Mouse (Mus musculus) kidney, postnatal 0 days (tissue): ENCODE results near the gene Cdkal1. TPM values are rescaled to one million over a fixed set of nuclear protein-coding genes. Genes with fewer than 3 reads are reported as not detected.

Experiments used
- ATAC-seq: fragments of 200-750 bp; cut with Nextera tagmentation; replicated peaks from 2 replicates; pipeline ENCODE4 v1.8.0; 2017; ENCODE audit warnings: low read depth, moderate number of reproducible peaks, moderate TSS enrichment, moderate library complexity; ENCODE audit not compliant: low FRiP score
- DNase-seq: peaks from one replicate; pipeline ENCODE4 v3.0.0-alpha.2; 2016; ENCODE audit warnings: low spot score
- H3K27ac ChIP-seq: fragments of 300-500 bp; sonication (generic); 2 replicates; pipeline ENCODE4 v1.5.1; 2014; ENCODE audit warnings: mild to moderate bottlenecking
- H3K27me3 ChIP-seq: fragments of 300-500 bp; sonication (generic); 2 replicates; pipeline ENCODE4 v1.6.1; 2014; ENCODE audit warnings: low read length, mixed read lengths; ENCODE audit not compliant: insufficient read depth
- H3K36me3 ChIP-seq: fragments of 300-500 bp; sonication (generic); 2 replicates; pipeline ENCODE4 v1.6.1; 2014; ENCODE audit warnings: low read length, mixed read lengths; ENCODE audit not compliant: insufficient read depth
- H3K4me1 ChIP-seq: fragments of 300-500 bp; sonication (generic); replicated peaks from 2 replicates; pipeline ENCODE4 v1.6.1; 2014; ENCODE audit warnings: antibody characterized with exemption, low read length, mixed read lengths; ENCODE audit not compliant: insufficient read depth
- H3K4me2 ChIP-seq: fragments of 300-500 bp; sonication (generic); 2 replicates; pipeline ENCODE4 v1.6.1; 2014; ENCODE audit warnings: mild to moderate bottlenecking, low read length, moderate library complexity, mixed read lengths
- H3K4me3 ChIP-seq: fragments of 300-500 bp; sonication (generic); replicated peaks from 2 replicates; pipeline ENCODE4 v1.5.1; 2014; ENCODE audit warnings: low read depth, low read length
- H3K9ac ChIP-seq: fragments of 300-500 bp; sonication (generic); 2 replicates; pipeline ENCODE4 v1.6.1; 2014; ENCODE audit warnings: low read depth, low read length
- H3K9me3 ChIP-seq: fragments of 300-500 bp; sonication (generic); replicated peaks from 2 replicates; pipeline ENCODE4 v1.6.1; 2016; ENCODE audit warnings: low read length, inconsistent platforms, mixed read lengths
- CTCF ChIP-seq: IDR thresholded peaks from 2 replicates; pipeline ENCODE4 v1.5.1; 2016; ENCODE audit warnings: antibody characterized with exemption, low read depth, mild to moderate bottlenecking, moderate library complexity
- WGBS: fragments of 180-500 bp; shearing (Covaris S2); extraction: QIAGEN DNeasy Blood & Tissue Kit; methylation state at CpG from one replicate; pipeline ENCODE4 v1.1.7; 2014; 5-methylcytosine and 5-hydroxymethylcytosine counted together
- polyA plus RNA-seq: library from polyadenylated mRNA; unstranded; fragments of >200 nt; fragmentation: Nextera tagmentation; extraction: Ambion mirVana; gene quantifications from 2 replicates; pipeline ENCODE4 v1.2.1, GENCODE M21; 2015

Gene Cdkal1
- polyA plus RNA-seq, 1 experiment from 2014 or later, result 30.1 TPM

DNA sequence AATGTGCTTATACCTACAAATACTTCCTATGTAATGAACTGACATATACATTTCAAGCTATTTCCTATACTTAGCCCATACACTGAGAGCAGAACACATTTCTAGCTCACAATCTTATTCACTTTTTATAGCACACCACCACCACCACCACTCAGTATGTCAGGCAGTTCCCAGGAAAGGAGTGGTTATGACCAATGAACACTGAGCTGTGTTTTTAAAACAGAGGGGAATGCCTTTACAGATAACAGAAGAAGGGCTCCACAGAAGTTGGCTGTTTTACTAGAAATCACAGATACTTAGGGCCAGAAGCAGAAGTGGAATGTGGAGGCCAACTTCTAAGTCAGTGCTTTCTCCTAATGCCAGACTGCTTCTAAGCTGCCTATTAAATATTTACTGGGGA lies 121.0 kb downstream of the Cdkal1 start:
- DNase-seq, result no peak
- no peak overlapping the region for H3K4me3 ChIP-seq
- H3K4me2 ChIP-seq, result no peak overlapping the region
- no peaks in the 10 kb centered on the region for H3K4me1 ChIP-seq
- no peak overlapping the region for H3K9ac ChIP-seq
- H3K27ac ChIP-seq, result no peak overlapping the region
- TF ChIP-seq CTCF, result no peak
- no peaks in the 10 kb centered on the region for H3K9me3 ChIP-seq
- no peaks in the 10 kb centered on the region for H3K36me3 ChIP-seq
- H3K27me3 ChIP-seq, result no peaks in the 10 kb centered on the region
- no peak for ATAC-seq

DNA sequence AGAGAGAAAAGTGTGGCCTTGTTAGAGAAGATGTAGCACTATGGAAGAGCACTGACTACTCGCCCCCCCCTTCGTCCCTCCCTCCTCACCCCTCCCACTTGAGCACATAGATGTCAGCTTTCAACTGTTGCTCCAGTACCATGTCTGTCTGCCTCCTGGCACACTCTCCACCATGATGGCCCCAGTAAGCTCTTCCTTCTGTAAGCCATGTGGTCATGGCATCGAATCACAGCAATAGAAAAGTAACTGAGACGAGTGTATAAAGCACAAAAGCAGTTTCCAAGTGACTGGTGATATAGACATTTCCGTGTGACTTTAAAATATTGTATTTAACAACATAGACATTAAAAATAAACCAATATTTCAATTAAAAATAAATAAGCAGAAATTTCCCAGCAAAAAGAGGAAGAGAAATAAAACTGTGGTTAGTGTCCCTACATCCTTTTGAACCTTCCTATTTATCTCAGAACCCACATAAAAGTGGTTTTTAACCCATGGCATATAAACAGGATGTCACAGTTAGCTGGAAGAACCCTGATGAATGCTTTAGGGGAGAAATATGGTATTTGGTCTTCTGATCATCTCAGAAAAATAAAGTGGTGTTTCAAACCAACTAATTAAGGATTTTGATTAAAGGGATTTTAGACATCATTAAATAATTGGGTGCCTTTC lies 129.2 kb downstream of the Cdkal1 start:
- no peak overlapping the region for H3K4me2 ChIP-seq
- ATAC-seq, result no peak
- H3K9me3 ChIP-seq, result no peaks in the 10 kb centered on the region
- H3K27me3 ChIP-seq, result no peaks in the 10 kb centered on the region
- WGBS, result 91% methylated on average over 5 of the region's 5 CpGs
- no peak for TF ChIP-seq CTCF
- H3K4me3 ChIP-seq, result no peak overlapping the region
- no peak overlapping the region for H3K27ac ChIP-seq
- no peaks in the 10 kb centered on the region for H3K36me3 ChIP-seq
- DNase-seq, result no peak
- no peaks in the 10 kb centered on the region for H3K4me1 ChIP-seq
- H3K9ac ChIP-seq, result no peak overlapping the region

DNA sequence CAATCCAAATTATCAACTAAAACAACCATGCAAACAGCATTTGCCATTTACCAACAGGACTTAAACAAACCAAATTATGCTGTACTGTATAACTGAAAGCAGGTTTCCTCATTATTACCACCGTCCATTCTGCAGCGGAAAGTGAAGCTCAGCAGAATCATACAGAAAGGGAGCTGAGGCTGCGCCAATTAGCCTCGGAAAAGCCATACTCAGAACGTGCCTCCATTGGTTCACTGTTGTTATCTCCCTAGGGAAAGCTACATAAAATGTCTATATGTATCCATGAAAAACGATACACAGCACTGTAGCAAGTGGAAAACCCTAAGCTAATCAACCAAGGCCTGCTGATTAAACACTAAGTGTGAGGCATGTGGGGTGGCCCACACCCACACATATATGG lies 130.6 kb downstream of the Cdkal1 start:
- 84% methylated on average over 6 of the region's 6 CpGs for WGBS
- DNase-seq (no peak), ATAC-seq (no peak)
- H3K36me3 ChIP-seq, result no peaks in the 10 kb centered on the region
- H3K27ac ChIP-seq, result no peak overlapping the region
- no peaks in the 10 kb centered on the region for H3K9me3 ChIP-seq
- no peak overlapping the region for H3K9ac ChIP-seq
- no peaks in the 10 kb centered on the region for H3K27me3 ChIP-seq
- no peak overlapping the region for H3K4me2 ChIP-seq
- H3K4me1 ChIP-seq, result no peaks in the 10 kb centered on the region
- no peak for TF ChIP-seq CTCF
- H3K4me3 ChIP-seq, result no peak overlapping the region

DNA sequence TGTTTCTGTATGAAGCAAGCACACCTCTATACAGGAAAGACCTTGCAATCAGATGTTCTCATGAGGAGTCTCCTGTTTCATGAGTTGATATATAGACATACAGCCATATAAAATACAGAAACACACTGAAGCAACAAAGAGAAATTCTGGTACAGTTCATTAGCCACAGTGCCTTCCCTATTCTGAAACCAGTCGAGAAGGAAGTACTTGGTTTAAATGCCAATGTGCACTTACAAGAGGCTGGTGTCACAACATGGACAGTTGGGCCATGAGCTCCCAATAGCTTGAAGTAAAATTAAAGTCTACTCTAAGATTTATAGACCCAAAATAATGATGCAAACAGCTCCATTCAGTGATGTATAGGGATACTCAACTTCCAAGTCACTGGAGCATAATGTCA lies 132.3 kb downstream of the Cdkal1 start:
- DNase-seq (no peak), ATAC-seq (no peak)
- Histone ChIP-seq H3K9me3 (no peaks in the 10 kb centered on the region), H3K27me3 (no peaks in the 10 kb centered on the region), H3K4me3 (no peak overlapping the region), H3K27ac (no peak overlapping the region), H3K36me3 (no peaks in the 10 kb centered on the region), H3K4me1 (no peaks in the 10 kb centered on the region), H3K4me2 (no peak overlapping the region), H3K9ac (no peak overlapping the region)
- TF ChIP-seq CTCF, result no peak
- 76% methylated on average over 1 of the region's 1 CpGs for WGBS

DNA sequence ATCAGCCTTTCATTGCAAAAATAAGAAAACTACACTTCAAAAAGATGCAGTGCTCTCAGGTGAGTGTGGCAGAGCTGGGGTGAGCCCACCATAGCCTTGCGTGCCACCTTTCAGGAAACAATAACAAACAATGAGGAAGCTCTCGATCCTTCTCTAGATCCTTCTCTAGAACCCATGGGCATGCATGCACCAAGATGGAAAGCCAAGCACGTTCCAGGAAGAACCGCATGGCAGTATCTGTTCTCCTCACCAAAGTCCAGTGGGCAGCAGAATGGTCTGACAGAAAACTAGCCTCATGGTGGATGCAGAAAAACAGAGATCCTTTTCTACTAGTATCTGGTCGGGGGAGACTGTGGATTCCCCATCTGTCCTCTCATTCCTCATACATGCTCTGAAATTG lies 134.3 kb downstream of the Cdkal1 start:
- Histone ChIP-seq H3K27me3 (no peaks in the 10 kb centered on the region), H3K9me3 (no peaks in the 10 kb centered on the region), H3K36me3 (no peaks in the 10 kb centered on the region), H3K4me2 (no peak overlapping the region), H3K9ac (no peak overlapping the region), H3K27ac (no peak overlapping the region), H3K4me1 (no peaks in the 10 kb centered on the region), H3K4me3 (no peak overlapping the region)
- no peak for ATAC-seq
- DNase-seq, result no peak
- 94% methylated on average over 5 of the region's 5 CpGs for WGBS
- no peak for TF ChIP-seq CTCF

DNA sequence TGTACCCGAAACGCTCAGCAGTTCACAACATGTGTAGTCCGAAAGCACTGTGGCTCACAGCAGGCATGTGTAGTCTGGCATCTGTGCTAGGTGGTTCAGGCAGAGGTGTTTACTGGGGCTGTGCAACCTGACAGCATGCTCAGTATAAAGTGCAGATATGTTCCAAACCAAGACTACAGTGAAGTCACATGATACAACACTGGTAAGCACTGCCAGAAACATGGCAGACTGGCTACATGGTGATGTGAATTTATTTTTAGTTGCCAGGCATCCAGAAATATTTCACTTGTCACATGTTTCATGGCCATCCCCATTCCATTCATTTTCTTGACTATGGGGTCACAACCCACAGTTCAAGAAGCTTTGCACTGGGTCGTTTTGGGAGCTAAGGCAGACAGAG lies 138.9 kb downstream of the Cdkal1 start:
- Histone ChIP-seq H3K9me3 (no peaks in the 10 kb centered on the region), H3K9ac (no peak overlapping the region), H3K4me2 (no peak overlapping the region), H3K27ac (no peak overlapping the region), H3K36me3 (no peaks in the 10 kb centered on the region), H3K4me1 (no peaks in the 10 kb centered on the region), H3K27me3 (no peaks in the 10 kb centered on the region), H3K4me3 (no peak overlapping the region)
- DNase-seq (no peak), ATAC-seq (no peak)
- no peak for TF ChIP-seq CTCF
- WGBS, result 76% methylated on average over 4 of the region's 4 CpGs
